Mouse (Mus musculus) kidney, embryonic 15.5 days (tissue): ENCODE measurements at regions not wholly inside any gene's neighbourhood (a gene's known extent, or its start where the extent isn't known, plus 50 kb on each side); places are given as distances from the start of the nearest gene placed in this dataset.

Experiments
- ATAC-seq: fragments of 200-750 bp; cut with Nextera tagmentation; replicated peaks from 2 replicates; pipeline ENCODE4 v1.8.0; 2017; ENCODE audit warnings: moderate TSS enrichment; ENCODE audit not compliant: low FRiP score
- H3K27ac ChIP-seq: fragments of 300-500 bp; sonication (generic); 2 replicates; pipeline ENCODE4 v1.5.1; 2015; ENCODE audit warnings: mild to moderate bottlenecking, inconsistent platforms
- H3K27me3 ChIP-seq: fragments of 300-500 bp; sonication (generic); 2 replicates; pipeline ENCODE4 v1.6.1; 2015; ENCODE audit warnings: inconsistent platforms
- H3K36me3 ChIP-seq: fragments of 300-500 bp; sonication (generic); 2 replicates; pipeline ENCODE4 v1.6.1; 2015; ENCODE audit warnings: inconsistent platforms
- H3K4me1 ChIP-seq: fragments of 300-500 bp; sonication (generic); 2 replicates; pipeline ENCODE4 v1.6.1; 2015; ENCODE audit warnings: inconsistent platforms
- H3K4me2 ChIP-seq: fragments of 300-500 bp; sonication (generic); 2 replicates; pipeline ENCODE4 v1.6.1; 2015; ENCODE audit warnings: moderate library complexity, mild to moderate bottlenecking, inconsistent platforms
- H3K4me3 ChIP-seq: fragments of 300-500 bp; sonication (generic); replicated peaks from 2 replicates; pipeline ENCODE4 v1.5.1; 2015; ENCODE audit warnings: mild to moderate bottlenecking, inconsistent platforms
- H3K9ac ChIP-seq: fragments of 300-500 bp; sonication (generic); 2 replicates; pipeline ENCODE4 v1.6.1; 2015; ENCODE audit warnings: mild to moderate bottlenecking, inconsistent platforms
- H3K9me3 ChIP-seq: fragments of 300-500 bp; sonication (generic); replicated peaks from 2 replicates; pipeline ENCODE4 v1.6.1; 2016; ENCODE audit warnings: inconsistent platforms
- WGBS: fragments of 180-500 bp; shearing (Covaris S2); methylation state at CpG from one replicate; pipeline ENCODE4 v1.1.7; 2015; ENCODE audit warnings: mixed read lengths; 5-methylcytosine and 5-hydroxymethylcytosine counted together

- Histone ChIP-seq H3K4me1 (peaks cover 35% of the 10 kb centered on the region), H3K4me2 (no peak overlapping the region), H3K27me3 (peaks cover 85% of the 10 kb centered on the region), H3K27ac (no peak overlapping the region), H3K9me3 (no peaks in the 10 kb centered on the region), H3K9ac (no peak overlapping the region), H3K4me3 (no peak overlapping the region), H3K36me3 (no peaks in the 10 kb centered on the region)
- no peak; the same call in 1 of the 2 replicates for ATAC-seq
- 23% methylated on average over 10 of the region's 10 CpGs for WGBS
These were observed 149.8 kb downstream of the Opa1 start for GRCm38 (mm10) chr16:29728769-29729481.

- H3K4me2 ChIP-seq: no peak overlapping the region
- H3K4me3 ChIP-seq: no peak overlapping the region
- no peak overlapping the region for H3K9ac ChIP-seq
- H3K4me1 ChIP-seq: peaks cover 44% of the 10 kb centered on the region
- H3K9me3 ChIP-seq: no peaks in the 10 kb centered on the region
- no peak overlapping the region for H3K27ac ChIP-seq
- 36% methylated on average over 5 of the region's 5 CpGs for WGBS
- H3K36me3 ChIP-seq: no peaks in the 10 kb centered on the region
- H3K27me3 ChIP-seq: peaks cover 80% of the 10 kb centered on the region
- no peak for ATAC-seq
These were observed 150.9 kb downstream of the Opa1 start for GRCm38 (mm10) chr16:29730010-29730409.

GRCm38 (mm10) chr16:29732889-29733288, 153.8 kb downstream of the Opa1 start:
- WGBS: 62% methylated on average over 1 of the region's 1 CpGs
- Histone ChIP-seq H3K4me2 (no peak overlapping the region), H3K4me1 (peaks cover 50% of the 10 kb centered on the region), H3K9ac (no peak overlapping the region), H3K27ac (no peak overlapping the region), H3K27me3 (peaks cover 52% of the 10 kb centered on the region), H3K9me3 (no peaks in the 10 kb centered on the region), H3K36me3 (no peaks in the 10 kb centered on the region), H3K4me3 (no peak overlapping the region)
- no peak for ATAC-seq

DNA sequence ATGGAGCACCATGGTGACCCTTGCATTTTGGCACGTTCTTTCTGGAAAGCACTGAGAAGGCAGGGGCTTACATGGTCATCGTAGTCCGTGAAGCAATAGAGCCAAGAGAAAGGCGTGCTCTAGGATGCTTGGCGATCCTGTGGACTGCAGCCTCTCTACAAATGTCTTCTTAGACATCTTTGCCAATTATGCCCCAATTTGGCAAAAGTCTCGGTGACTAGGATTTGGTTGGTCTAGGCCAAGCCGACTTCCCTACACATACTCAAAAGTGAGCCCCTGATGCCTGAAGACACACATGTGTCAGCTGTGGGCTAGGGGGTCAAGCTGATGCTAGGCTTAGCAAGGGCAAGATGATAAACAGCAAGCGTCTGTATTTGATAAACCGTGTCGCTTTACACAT, 154.7 kb downstream of the Opa1 start:
- H3K27me3 ChIP-seq: peaks cover 43% of the 10 kb centered on the region
- no peak overlapping the region for H3K9ac ChIP-seq
- no peak for ATAC-seq
- H3K36me3 ChIP-seq: no peaks in the 10 kb centered on the region
- WGBS: 79% methylated on average over 10 of the region's 10 CpGs
- no peak overlapping the region for H3K4me3 ChIP-seq
- peaks cover 45% of the 10 kb centered on the region for H3K4me1 ChIP-seq
- H3K9me3 ChIP-seq: no peaks in the 10 kb centered on the region
- no peak overlapping the region for H3K27ac ChIP-seq
- H3K4me2 ChIP-seq: no peak overlapping the region

GRCm38 (mm10) chr16:29734324-29734723, 155.2 kb downstream of the Opa1 start:
- Histone ChIP-seq H3K36me3 (no peaks in the 10 kb centered on the region), H3K4me2 (peak overlapping the region; percentile 44), H3K27ac (peak overlapping the region; percentile 86), H3K4me1 (peaks cover 40% of the 10 kb centered on the region), H3K27me3 (peaks cover 47% of the 10 kb centered on the region), H3K9ac (0 out of 2 replicates have a peak overlapping the region, but pooled peaks have one; percentile 4), H3K4me3 (no peak overlapping the region), H3K9me3 (no peaks in the 10 kb centered on the region)
- ATAC-seq: peak; percentile 81
- 0% methylated on average over 1 of the region's 1 CpGs for WGBS

DNA sequence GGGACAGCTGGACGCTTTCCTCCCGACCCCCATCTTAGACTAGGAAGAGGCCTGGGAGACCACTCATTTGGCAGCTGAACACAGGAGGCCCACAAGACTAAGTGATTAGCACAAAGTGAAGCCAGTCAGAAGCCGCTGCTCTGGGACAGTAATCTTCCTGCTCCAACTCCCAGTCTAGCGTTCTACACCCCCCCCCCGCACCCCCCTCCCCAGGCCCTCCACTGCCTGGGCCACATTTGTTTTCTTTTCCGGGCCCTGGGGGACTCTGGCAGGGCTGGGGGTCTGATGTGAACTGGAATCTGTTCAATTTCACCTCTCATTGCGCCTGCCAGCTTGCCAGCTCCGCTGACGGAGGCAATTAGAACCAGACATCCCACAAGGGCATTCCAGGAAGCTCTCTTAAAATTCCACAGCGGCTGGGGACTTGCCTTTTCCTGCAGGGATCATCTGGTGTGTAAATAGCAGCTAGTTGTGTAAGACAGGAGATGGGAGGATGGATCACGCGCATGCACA, 155.7 kb downstream of the Opa1 start:
- ATAC-seq: peak; percentile 43
- H3K4me2 ChIP-seq: peak overlapping the region; percentile 44

DNA sequence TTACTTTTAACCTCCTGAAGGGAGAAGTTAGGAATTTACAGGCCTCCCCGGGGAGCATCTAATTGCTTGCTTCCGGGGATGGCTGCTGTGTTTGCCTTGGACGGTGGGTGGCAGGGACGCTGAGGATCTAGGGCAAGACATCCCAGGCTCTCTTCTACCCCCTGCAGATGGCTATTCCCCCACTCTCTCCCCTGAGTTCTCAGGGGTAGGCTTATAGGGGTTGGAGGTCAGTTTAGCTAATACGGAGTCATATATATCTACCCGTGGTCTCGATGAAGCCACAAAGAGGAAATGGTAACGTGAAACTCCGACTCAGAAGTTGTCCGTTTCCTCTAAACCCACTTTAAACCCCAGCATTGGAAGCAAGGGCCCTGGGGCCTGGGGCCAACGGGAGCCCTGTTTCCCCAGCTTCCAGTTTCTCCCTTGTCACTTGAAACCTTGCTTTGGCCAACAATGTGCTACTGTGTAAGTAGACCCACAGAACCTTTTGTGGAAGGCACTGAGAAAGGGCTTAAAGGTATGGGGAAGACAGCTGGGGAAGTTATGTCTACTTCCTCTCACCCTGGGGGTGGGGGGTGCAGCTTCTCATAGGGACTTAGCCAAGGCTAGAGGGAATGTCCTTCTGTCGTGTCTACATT, 156.4 kb downstream of the Opa1 start:
- peak overlapping the region; percentile 44 for H3K4me2 ChIP-seq
- ATAC-seq: peak; percentile 57; the same call in 1 of the 2 replicates
- WGBS: 6% methylated on average over 12 of the region's 12 CpGs
- no peaks in the 10 kb centered on the region for H3K36me3 ChIP-seq
- H3K27me3 ChIP-seq: peaks cover 41% of the 10 kb centered on the region
- no peak overlapping the region for H3K4me3 ChIP-seq
- peaks cover 30% of the 10 kb centered on the region for H3K4me1 ChIP-seq
- peak overlapping the region; percentile 86 for H3K27ac ChIP-seq
- H3K9me3 ChIP-seq: no peaks in the 10 kb centered on the region
- no peak overlapping the region for H3K9ac ChIP-seq

More for the DNA sequence above, 155.7 kb downstream of the Opa1 start:
- Histone ChIP-seq H3K27me3 (peaks cover 44% of the 10 kb centered on the region), H3K4me3 (0 out of 2 replicates have a peak overlapping the region, but pooled peaks have one; percentile 6), H3K4me1 (peaks cover 35% of the 10 kb centered on the region), H3K36me3 (no peaks in the 10 kb centered on the region), H3K9me3 (no peaks in the 10 kb centered on the region), H3K27ac (peak overlapping the region; percentile 86), H3K9ac (peak overlapping the region; percentile 4; the same call in 1 of the 2 replicates)
- WGBS: 4% methylated on average over 12 of the region's 12 CpGs

DNA sequence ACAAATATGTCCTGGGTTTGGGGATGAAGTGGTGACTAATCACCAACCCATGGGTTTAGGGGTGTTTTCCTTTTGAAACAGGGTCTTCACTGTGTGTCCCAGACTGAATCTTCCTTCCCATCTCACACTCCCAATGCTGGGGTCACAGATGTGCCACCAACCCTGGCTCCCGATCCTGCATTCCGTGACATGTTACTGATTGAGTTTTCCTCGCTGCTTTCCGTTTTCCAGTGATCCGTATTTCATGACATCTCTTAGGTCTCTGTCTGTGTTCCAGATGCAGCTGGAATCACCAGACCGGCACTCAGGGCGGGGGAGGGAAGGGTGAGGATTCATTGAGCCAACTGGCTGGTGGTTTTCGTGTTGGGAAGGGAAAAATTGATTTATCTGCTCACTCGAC, 157.1 kb downstream of the Opa1 start:
- Histone ChIP-seq H3K4me3 (no peak overlapping the region), H3K9ac (no peak overlapping the region), H3K4me1 (peaks cover 30% of the 10 kb centered on the region), H3K9me3 (no peaks in the 10 kb centered on the region), H3K27ac (no peak overlapping the region), H3K27me3 (peaks cover 33% of the 10 kb centered on the region), H3K4me2 (no peak overlapping the region), H3K36me3 (no peaks in the 10 kb centered on the region)
- no peak for ATAC-seq
- 35% methylated on average over 9 of the region's 9 CpGs for WGBS

DNA sequence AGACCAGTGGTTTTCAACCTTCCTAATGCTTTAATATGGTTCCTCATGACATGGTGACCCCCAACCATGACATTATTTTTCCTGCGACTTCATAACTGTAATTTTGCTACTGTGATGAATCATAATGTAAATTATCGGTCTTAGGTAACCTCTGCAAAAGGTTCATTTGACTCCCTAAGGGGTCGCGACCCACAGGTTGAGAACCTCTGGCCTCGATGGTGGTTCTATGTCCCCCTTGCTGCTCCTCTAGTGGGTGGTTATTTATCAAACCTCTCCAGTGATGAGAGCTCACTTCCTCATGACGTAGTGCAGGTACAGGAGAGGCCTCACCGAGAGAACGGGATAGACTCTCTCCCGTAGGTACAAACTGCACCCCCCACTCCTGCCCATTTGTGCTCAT, 158.9 kb downstream of the Opa1 start:
- Histone ChIP-seq H3K9ac (no peak overlapping the region), H3K27me3 (peaks cover 16% of the 10 kb centered on the region), H3K36me3 (no peaks in the 10 kb centered on the region), H3K4me2 (no peak overlapping the region), H3K27ac (no peak overlapping the region), H3K9me3 (no peaks in the 10 kb centered on the region), H3K4me1 (peaks cover 38% of the 10 kb centered on the region), H3K4me3 (no peak overlapping the region)
- no peak for ATAC-seq
- 94% methylated on average over 9 of the region's 9 CpGs for WGBS

DNA sequence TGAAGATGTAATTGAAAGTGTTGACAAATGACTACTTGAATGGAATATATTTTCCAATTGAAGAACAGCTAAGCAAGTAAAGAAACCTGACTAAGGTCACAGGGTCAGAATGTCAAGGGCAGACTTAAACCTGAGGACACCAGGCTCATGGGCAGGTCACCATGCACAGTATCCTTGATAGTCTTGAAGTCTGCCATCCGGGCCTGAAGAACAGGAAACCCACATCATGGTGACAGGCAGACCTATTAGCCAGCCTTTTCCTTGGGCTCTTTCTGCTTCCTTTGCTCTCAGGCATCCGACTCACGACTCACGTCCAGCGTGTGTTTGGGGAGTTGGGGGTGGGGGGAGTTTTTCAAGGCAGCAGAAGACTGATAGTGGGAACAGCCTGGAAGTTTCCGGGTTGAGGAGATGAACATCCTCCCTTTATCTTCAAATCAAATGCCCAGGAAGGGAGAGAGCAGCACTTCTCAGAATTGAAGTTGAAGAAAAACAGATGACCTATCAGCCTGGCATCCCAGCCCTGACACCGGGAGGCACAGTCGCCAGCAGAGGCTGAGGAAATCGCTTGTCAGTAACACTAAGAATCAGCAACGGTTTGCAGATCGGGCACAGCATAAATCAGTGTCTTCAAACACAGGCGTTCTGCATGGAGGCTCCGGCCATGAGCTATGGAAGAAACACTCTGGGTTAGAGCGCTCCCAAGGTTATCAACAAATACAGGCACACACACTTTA, 163.5 kb downstream of the Opa1 start:
- no peak overlapping the region for H3K27ac ChIP-seq
- H3K4me2 ChIP-seq: peak overlapping the region; percentile 20; the same call in 1 of the 2 replicates
- H3K36me3 ChIP-seq: no peaks in the 10 kb centered on the region
- WGBS: 6% methylated on average over 14 of the region's 14 CpGs
- ATAC-seq: peak; percentile 43
- no peak overlapping the region for H3K4me3 ChIP-seq
- no peak overlapping the region for H3K9ac ChIP-seq
- H3K9me3 ChIP-seq: no peaks in the 10 kb centered on the region
- H3K27me3 ChIP-seq: peaks cover 8% of the 10 kb centered on the region; the same call in 1 of the 2 replicates
- peaks cover 9% of the 10 kb centered on the region for H3K4me1 ChIP-seq

GRCm38 (mm10) chr16:29745486-29745885, 166.4 kb downstream of the Opa1 start:
- Histone ChIP-seq H3K4me1 (peaks cover 9% of the 10 kb centered on the region), H3K36me3 (no peaks in the 10 kb centered on the region), H3K9me3 (no peaks in the 10 kb centered on the region), H3K27ac (no peak overlapping the region), H3K9ac (no peak overlapping the region), H3K27me3 (no peaks in the 10 kb centered on the region; the same call in 1 of the 2 replicates), H3K4me2 (no peak overlapping the region), H3K4me3 (no peak overlapping the region)
- WGBS: 92% methylated on average over 5 of the region's 5 CpGs
- ATAC-seq: no peak

- H3K9ac ChIP-seq: no peak overlapping the region
These were observed 167.1 kb downstream of the Opa1 start for GRCm38 (mm10) chr16:29746245-29746644.

More at GRCm38 (mm10) chr16:29746245-29746644, 167.1 kb downstream of the Opa1 start:
- WGBS: 69% methylated on average over 4 of the region's 4 CpGs
- Histone ChIP-seq H3K4me1 (peaks cover 9% of the 10 kb centered on the region), H3K4me3 (no peak overlapping the region), H3K36me3 (no peaks in the 10 kb centered on the region), H3K27me3 (no peaks in the 10 kb centered on the region), H3K4me2 (no peak overlapping the region), H3K9me3 (no peaks in the 10 kb centered on the region), H3K27ac (no peak overlapping the region)
- no peak for ATAC-seq
